In the genomic region with DNA sequence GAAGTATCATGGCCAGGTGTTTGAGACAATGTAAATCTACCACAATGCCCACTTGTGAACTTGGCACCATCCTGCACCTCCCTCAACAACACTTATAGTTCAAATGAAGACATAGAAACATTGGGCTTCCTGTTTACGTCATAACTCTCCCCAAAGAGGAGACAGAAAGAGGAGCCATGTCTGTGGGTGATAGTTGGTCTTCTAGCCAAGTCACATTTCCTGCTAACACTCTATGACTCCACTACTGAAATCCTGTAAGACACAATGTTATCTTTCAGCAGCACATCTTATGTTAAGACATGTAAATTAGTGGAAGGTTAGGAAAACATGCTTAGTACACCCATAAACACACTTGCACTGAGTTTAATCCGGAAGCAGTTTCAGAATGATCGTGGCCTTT, we compare ENCODE assay signal across 19 mouse cellular contexts.
DNase-seq lines count a peak whose midpoint lies in the region; ATAC-seq lines count a peak whose summit lies in the region.
"Had no signal": no experiment of that assay in that cellular context is flagged by ENCODE, and none has a peak within 500 bp of the region (broad histone marks: within the 10 kb centered on the region; RNA-seq: fewer than 3 reads in every experiment).

No protein-coding gene starts in this region.

- peak; percentile 84 for DNase-seq in 416B (ENCODE audit: low read depth)
- DNase-seq in CD4-positive helper T cell, adult 2 months (ENCODE audit: low read depth, low spot score), result peak; percentile 54
- peak; percentile 64 for DNase-seq in naive thymus-derived CD4-positive, alpha-beta T cell, adult 2 months (ENCODE audit: low read depth)
- DNase-seq in cerebellum, adult 8-10 months, result no peak
- no peak for DNase-seq in left cerebral cortex, postnatal 14 days (ENCODE audit: low spot score in 2 of 2)
- DNase-seq: adrenal gland, postnatal 14 days; cerebellum, adult 11 months; cerebellum, postnatal 10 days; gastrocnemius, adult 2 months; heart, adult 2 months; kidney, adult 9 months; kidney, postnatal 10 days; liver; lung, postnatal 4 days; right cerebral cortex, postnatal 4 days had no signal

- intact Hi-C loops in left cerebral cortex, postnatal 14 days (cut with DNase I), result loop anchor here (10.0 kb wide), 1 partner anchor 98 kb away; no protein-coding TSS in a partner anchor

- peak; percentile 28 for ATAC-seq in activated CD4-positive, CD25-positive, alpha-beta regulatory T cell, adult 4 months
- ATAC-seq: forebrain, embryonic 16.5 days; intestine, postnatal 0 days; midbrain, embryonic 15.5 days had no signal

Comparison
In these comparisons a context has a peak if more than half of its experiments do, and no peak if none do; other contexts are left out.
1. DNase-seq: peak in 416B (single experiment), CD4-positive helper T cell, adult 2 months (single experiment) and naive thymus-derived CD4-positive, alpha-beta T cell, adult 2 months (single experiment); none in cerebellum, adult 8-10 months (single experiment) and left cerebral cortex, postnatal 14 days (0 of 2).